Mouse (Mus musculus): ENCODE measurements around the gene 4430402I18Rik. TPM values are rescaled to one million over a fixed set of nuclear protein-coding genes. Genes with fewer than 3 reads are reported as not detected.

Gene 4430402I18Rik
- polyA plus RNA-seq, 1 experiment from 2014 or later = 5.9 TPM

- Histone ChIP-seq H3K4me2 (replicated peaks; ENCODE audit: low read depth, low read length) (peak overlapping the region; percentile 63), H3K4me3 (ENCODE audit: low read depth, low read length) (no peak overlapping the region; the same call in 1 of the 2 replicates), H3K4me1 (ENCODE audit: insufficient read depth, low read depth, low read length) (no peaks in the 10 kb centered on the region), H3K9me3 (ENCODE audit: low read length) (no peaks in the 10 kb centered on the region; the same call in 1 of the 2 replicates), H3K36me3 (ENCODE audit: insufficient read depth, low read length) (peaks cover 5% of the 10 kb centered on the region; the same call in 1 of the 2 replicates), H3K27me3 (replicated peaks; ENCODE audit: insufficient read depth, low read length) (no peaks in the 10 kb centered on the region), H3K9ac (replicated peaks; ENCODE audit: low read depth) (no peak overlapping the region), H3K27ac (ENCODE audit: low read length) (no peak overlapping the region)
- DNase-seq (ENCODE audit: low spot score) (no peak), ATAC-seq (no peak)
- TF ChIP-seq CTCF (IDR thresholded peaks at IDR 0.05) = no peak
- TF ChIP-seq EP300 (IDR thresholded peaks at IDR 0.05) = no peak
- WGBS = 68% methylated on average over 5 of the region's 5 CpGs
Measured at GRCm38 (mm10) chr19:28991391-28991790, 23.8 kb upstream of the 4430402I18Rik start.

- Histone ChIP-seq H3K27me3 (replicated peaks; ENCODE audit: insufficient read depth, low read length) (no peaks in the 10 kb centered on the region), H3K9me3 (ENCODE audit: low read length) (no peaks in the 10 kb centered on the region; the same call in 1 of the 2 replicates), H3K4me3 (ENCODE audit: low read depth, low read length) (peak overlapping the region; percentile 84), H3K9ac (replicated peaks; ENCODE audit: low read depth) (peak overlapping the region; percentile 84), H3K4me1 (ENCODE audit: insufficient read depth, low read depth, low read length) (no peaks in the 10 kb centered on the region), H3K27ac (ENCODE audit: low read length) (peak overlapping the region; percentile 96), H3K36me3 (ENCODE audit: insufficient read depth, low read length) (peaks cover 5% of the 10 kb centered on the region; the same call in 1 of the 2 replicates), H3K4me2 (replicated peaks; ENCODE audit: low read depth, low read length) (peak overlapping the region; percentile 63)
- DNase-seq (ENCODE audit: low spot score) (peak; percentile 61), ATAC-seq (peak; percentile 53)
- TF ChIP-seq EP300 (IDR thresholded peaks at IDR 0.05) (no peak), CTCF (IDR thresholded peaks at IDR 0.05) (no peak)
- WGBS = 2% methylated on average over 34 of the region's 41 CpGs
Measured at GRCm38 (mm10) chr19:28990590-28991221, 23.1 kb upstream of the 4430402I18Rik start.

GRCm38 (mm10) chr19:28990194-28990589 is 22.6 kb upstream of the 4430402I18Rik start, which contains the start of gene Cdc37l1:
Gene Cdc37l1, plus strand, starts transcription at chr19:28990352.
- Histone ChIP-seq H3K4me2 (replicated peaks; ENCODE audit: low read depth, low read length) (peak within 1 kb of the TSS; percentile 63), H3K27ac (ENCODE audit: low read length) (peak within 1 kb of the TSS; percentile 96), H3K27me3 (replicated peaks; ENCODE audit: insufficient read depth, low read length) (no peaks in the 10 kb centered on the region), H3K9me3 (ENCODE audit: low read length) (no peaks in the 10 kb centered on the region; the same call in 1 of the 2 replicates), H3K9ac (replicated peaks; ENCODE audit: low read depth) (peak within 1 kb of the TSS; percentile 84), H3K4me1 (ENCODE audit: insufficient read depth, low read depth, low read length) (no peaks in the 10 kb centered on the region), H3K36me3 (ENCODE audit: insufficient read depth, low read length) (peaks cover 2% of the 10 kb centered on the region; the same call in 1 of the 2 replicates), H3K4me3 (ENCODE audit: low read depth, low read length) (peak within 1 kb of the TSS; percentile 84)
- 1% methylated on average over 36 of the region's 37 CpGs for WGBS
- TF ChIP-seq CTCF (IDR thresholded peaks at IDR 0.05) (no peak), EP300 (IDR thresholded peaks at IDR 0.05) (0 out of 2 replicates have a peak, but pooled peaks have one; percentile 8)
- DNase-seq (ENCODE audit: low spot score) (peak; percentile 98), ATAC-seq (peak; percentile 99)

- Histone ChIP-seq H3K4me3 (ENCODE audit: low read depth, low read length) (peak overlapping the region; percentile 84), H3K36me3 (ENCODE audit: insufficient read depth, low read length) (no peaks in the 10 kb centered on the region), H3K4me1 (ENCODE audit: insufficient read depth, low read depth, low read length) (no peaks in the 10 kb centered on the region), H3K9me3 (ENCODE audit: low read length) (no peaks in the 10 kb centered on the region; the same call in 1 of the 2 replicates), H3K4me2 (replicated peaks; ENCODE audit: low read depth, low read length) (peak overlapping the region; percentile 63), H3K27me3 (replicated peaks; ENCODE audit: insufficient read depth, low read length) (no peaks in the 10 kb centered on the region), H3K9ac (replicated peaks; ENCODE audit: low read depth) (peak overlapping the region; percentile 84), H3K27ac (ENCODE audit: low read length) (peak overlapping the region; percentile 96)
- DNase-seq (ENCODE audit: low spot score) = no peak
- WGBS = 40% methylated on average over 8 of the region's 8 CpGs
- TF ChIP-seq CTCF (IDR thresholded peaks at IDR 0.05) (no peak), EP300 (IDR thresholded peaks at IDR 0.05) (no peak)
- ATAC-seq = no peak
Measured at GRCm38 (mm10) chr19:28989515-28989914, 21.9 kb upstream of the 4430402I18Rik start.

- H3K27ac ChIP-seq (ENCODE audit: low read length) = no peak overlapping the region
- ATAC-seq = no peak
Measured at GRCm38 (mm10) chr19:28982617-28983016, 15.0 kb upstream of the 4430402I18Rik start.

GRCm38 (mm10) chr19:28974862-28975611 is 7.4 kb upstream of the 4430402I18Rik start:
- Histone ChIP-seq H3K4me3 (ENCODE audit: low read depth, low read length) (peak overlapping the region; percentile 26), H3K27me3 (replicated peaks; ENCODE audit: insufficient read depth, low read length) (no peaks in the 10 kb centered on the region), H3K9me3 (ENCODE audit: low read length) (no peaks in the 10 kb centered on the region), H3K27ac (ENCODE audit: low read length) (no peak overlapping the region), H3K4me2 (replicated peaks; ENCODE audit: low read depth, low read length) (peak overlapping the region; percentile 59), H3K36me3 (ENCODE audit: insufficient read depth, low read length) (no peaks in the 10 kb centered on the region), H3K4me1 (ENCODE audit: insufficient read depth, low read depth, low read length) (no peaks in the 10 kb centered on the region), H3K9ac (replicated peaks; ENCODE audit: low read depth) (no peak overlapping the region)
- peak; percentile 64 for ATAC-seq
- 15% methylated on average over 35 of the region's 35 CpGs for WGBS
- DNase-seq (ENCODE audit: low spot score) = peak; percentile 75
- TF ChIP-seq EP300 (IDR thresholded peaks at IDR 0.05) = no peak
- TF ChIP-seq CTCF (IDR thresholded peaks at IDR 0.05) = peak; percentile 89

More at GRCm38 (mm10) chr19:28982617-28983016, 15.0 kb upstream of the 4430402I18Rik start:
- WGBS = 42% methylated on average over 7 of the region's 7 CpGs
- H3K9ac ChIP-seq (replicated peaks; ENCODE audit: low read depth) = no peak overlapping the region
- H3K27me3 ChIP-seq (replicated peaks; ENCODE audit: insufficient read depth, low read length) = no peaks in the 10 kb centered on the region
- TF ChIP-seq EP300 (IDR thresholded peaks at IDR 0.05) = no peak
- TF ChIP-seq CTCF (IDR thresholded peaks at IDR 0.05) = no peak
- H3K9me3 ChIP-seq (ENCODE audit: low read length) = no peaks in the 10 kb centered on the region
- no peaks in the 10 kb centered on the region for H3K4me1 ChIP-seq (ENCODE audit: insufficient read depth, low read depth, low read length)
- H3K4me2 ChIP-seq (replicated peaks; ENCODE audit: low read depth, low read length) = no peak overlapping the region
- no peaks in the 10 kb centered on the region for H3K36me3 ChIP-seq (ENCODE audit: insufficient read depth, low read length)
- no peak overlapping the region for H3K4me3 ChIP-seq (ENCODE audit: low read depth, low read length)
- DNase-seq (ENCODE audit: low spot score) = no peak
